ENCODE assay signal across 8 mouse cellular contexts in genomic region chr10:26372940-26373931, GRCm38 (mm10). TPM values are rescaled to one million over a fixed set of nuclear protein-coding genes. Genes with fewer than 3 reads are reported as not detected.
DNase-seq lines count a peak whose midpoint lies in the region; ATAC-seq lines count a peak whose summit lies in the region.

No protein-coding gene starts in this region.

- peak overlapping the region; percentile 94 for H3K4me3 ChIP-seq in hindbrain, embryonic 15.5 days

- no peaks in the 10 kb centered on the region for H3K9me3 ChIP-seq in hindbrain, embryonic 15.5 days

- no peak for ATAC-seq in hindbrain, embryonic 15.5 days (ENCODE audit: low FRiP score, low read depth)

- peak overlapping the region; percentile 92 for H3K27ac ChIP-seq in hindbrain, embryonic 15.5 days (replicated peaks)

- WGBS in hindbrain, embryonic 15.5 days: under 1% methylated on average over 51 of the region's 51 CpGs

- no peaks in the 10 kb centered on the region for H3K27me3 ChIP-seq in hindbrain, embryonic 15.5 days

- DNase-seq in R1 (ENCODE audit: low read depth, low spot score): peak; percentile 91
- DNase-seq in cerebellum, postnatal 25 days: peak; percentile 59 to 80
- DNase-seq in gastrocnemius, adult 18-20 months (ENCODE audit: low spot score): peak; percentile 89
- DNase-seq in layer of hippocampus, postnatal 36 days: peak; percentile 69 to 75
- peak; percentile 93 for DNase-seq in lung, postnatal 25 days (ENCODE audit: low spot score)
- DNase-seq in retina, adult 2 months (ENCODE audit: low read depth, low spot score): peak; percentile 44
- DNase-seq in thymus, postnatal 25 days: peak; percentile 89

- peak overlapping the region; percentile 76 for H3K9ac ChIP-seq in hindbrain, embryonic 15.5 days

- H3K4me1 ChIP-seq in hindbrain, embryonic 15.5 days (replicated peaks): peaks cover 30% of the 10 kb centered on the region

- H3K36me3 ChIP-seq in hindbrain, embryonic 15.5 days: no peaks in the 10 kb centered on the region; the same call in 1 of the 2 replicates

- peak overlapping the region; percentile 99 for H3K4me2 ChIP-seq in hindbrain, embryonic 15.5 days

RNA-seq across cellular contexts. Expression of gene L3mbtl3, which starts 2.5 kb away (rescaled TPM):
- 1 to 10 TPM; 4.7 to 6.2 TPM for total RNA-seq in gastrocnemius, adult 18-20 months (2021)
- polyA plus RNA-seq in hindbrain, embryonic 15.5 days (2015; fragmentation: Nextera tagmentation; extraction: Ambion mirVana): 24.5 and 25.7 TPM in 2 replicates
- total RNA-seq in layer of hippocampus, postnatal 36 days (2021): 10 to 100 TPM; 19.4 to 21.7 TPM
